Mouse (Mus musculus): Measurements from ENCODE around the gene Ntng1. TPM values are rescaled to one million over a fixed set of nuclear protein-coding genes. Genes with fewer than 3 reads are reported as not detected.

Ntng1 gene
- polyA plus RNA-seq, 1 experiment: 0.20 TPM

- no peaks in the 10 kb centered on the region for H3K36me3 ChIP-seq (ENCODE audit: control insufficient read depth, insufficient read depth, low read length)
- H3K4me1 ChIP-seq (ENCODE audit: control insufficient read depth, insufficient read depth, low read length): no peaks in the 10 kb centered on the region
- H3K27me3 ChIP-seq (ENCODE audit: control insufficient read depth, insufficient read depth, low read length): no peaks in the 10 kb centered on the region
- no peak overlapping the region for H3K27ac ChIP-seq (ENCODE audit: control insufficient read depth, insufficient read depth, low read depth, low read length)
- no peak overlapping the region for H3K4me3 ChIP-seq (ENCODE audit: control insufficient read depth, low read depth, low read length)
- TF ChIP-seq POLR2A (IDR thresholded peaks at IDR 0.05; ENCODE audit: control insufficient read depth, low read depth, low read length) (no peak), CTCF (IDR thresholded peaks at IDR 0.05; ENCODE audit: control insufficient read depth, insufficient read depth, insufficient replicate concordance, low read depth, low read length) (no peak)
Measured at GRCm38 (mm10) chr3:110136115-110136514, 7.7 kb downstream of the Ntng1 start.

- no peaks in the 10 kb centered on the region for H3K27me3 ChIP-seq (ENCODE audit: control insufficient read depth, insufficient read depth, low read length)
- H3K4me1 ChIP-seq (ENCODE audit: control insufficient read depth, insufficient read depth, low read length): no peaks in the 10 kb centered on the region; the same call in 1 of the 2 replicates
- no peaks in the 10 kb centered on the region for H3K36me3 ChIP-seq (ENCODE audit: control insufficient read depth, insufficient read depth, low read length)
- TF ChIP-seq POLR2A (IDR thresholded peaks at IDR 0.05; ENCODE audit: control insufficient read depth, low read depth, low read length) (no peak), CTCF (IDR thresholded peaks at IDR 0.05; ENCODE audit: control insufficient read depth, insufficient read depth, insufficient replicate concordance, low read depth, low read length) (no peak)
- H3K27ac ChIP-seq (ENCODE audit: control insufficient read depth, insufficient read depth, low read depth, low read length): no peak overlapping the region
- no peak overlapping the region for H3K4me3 ChIP-seq (ENCODE audit: control insufficient read depth, low read depth, low read length)
Measured at GRCm38 (mm10) chr3:110133150-110133549, 10.7 kb downstream of the Ntng1 start.

GRCm38 (mm10) chr3:110132289-110132688 is 11.5 kb downstream of the Ntng1 start:
- Histone ChIP-seq H3K27me3 (ENCODE audit: control insufficient read depth, insufficient read depth, low read length) (no peaks in the 10 kb centered on the region), H3K27ac (ENCODE audit: control insufficient read depth, insufficient read depth, low read depth, low read length) (no peak overlapping the region), H3K4me1 (ENCODE audit: control insufficient read depth, insufficient read depth, low read length) (no peaks in the 10 kb centered on the region; the same call in 1 of the 2 replicates), H3K36me3 (ENCODE audit: control insufficient read depth, insufficient read depth, low read length) (no peaks in the 10 kb centered on the region), H3K4me3 (ENCODE audit: control insufficient read depth, low read depth, low read length) (no peak overlapping the region)
- TF ChIP-seq POLR2A (IDR thresholded peaks at IDR 0.05; ENCODE audit: control insufficient read depth, low read depth, low read length) (no peak), CTCF (IDR thresholded peaks at IDR 0.05; ENCODE audit: control insufficient read depth, insufficient read depth, insufficient replicate concordance, low read depth, low read length) (no peak)

DNA sequence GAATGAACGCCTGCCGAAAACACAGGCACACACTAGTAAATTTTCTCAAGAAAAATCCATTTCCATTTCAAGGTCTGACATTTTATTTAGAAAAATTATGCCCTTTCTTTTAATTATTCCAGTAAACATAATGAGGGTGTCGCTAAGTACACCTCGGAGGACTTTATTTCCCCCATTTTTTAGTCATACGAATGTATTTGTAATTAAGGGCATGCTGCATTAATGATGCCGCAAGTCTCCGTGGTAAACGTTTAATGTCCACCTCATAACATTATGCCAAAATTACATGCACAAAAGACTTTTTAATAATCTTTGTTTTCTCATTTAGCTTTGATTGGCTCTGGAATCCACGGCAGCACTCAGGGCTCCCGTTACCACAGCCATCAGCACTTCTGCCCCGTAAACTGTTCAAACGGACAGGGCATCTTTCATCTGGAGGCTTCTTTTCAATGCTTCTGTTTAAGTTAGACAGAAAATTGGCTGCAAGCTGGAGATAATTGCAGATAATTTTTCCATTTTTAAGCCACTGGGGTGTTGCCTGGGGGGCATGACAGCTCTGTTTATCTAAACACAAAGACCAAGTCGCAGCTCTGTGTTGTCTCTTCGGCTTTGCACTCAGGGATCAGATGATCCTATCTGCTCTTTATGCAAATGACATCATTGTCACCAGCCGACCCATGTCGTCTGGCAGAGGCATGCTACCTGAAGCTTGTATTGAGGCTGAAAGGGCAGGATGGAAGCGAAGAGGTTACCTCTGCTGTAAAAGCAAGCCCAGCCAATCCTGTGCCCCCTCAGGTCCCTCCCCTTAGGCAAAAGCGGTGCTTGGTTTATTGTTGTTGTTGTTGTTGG is 12.5 kb downstream of the Ntng1 start:
- TF ChIP-seq CTCF (IDR thresholded peaks at IDR 0.05; ENCODE audit: control insufficient read depth, insufficient read depth, insufficient replicate concordance, low read depth, low read length): no peak
- TF ChIP-seq POLR2A (IDR thresholded peaks at IDR 0.05; ENCODE audit: control insufficient read depth, low read depth, low read length): no peak
- Histone ChIP-seq H3K4me3 (ENCODE audit: control insufficient read depth, low read depth, low read length) (no peak overlapping the region), H3K27ac (ENCODE audit: control insufficient read depth, insufficient read depth, low read depth, low read length) (no peak overlapping the region), H3K36me3 (ENCODE audit: control insufficient read depth, insufficient read depth, low read length) (no peaks in the 10 kb centered on the region), H3K4me1 (ENCODE audit: control insufficient read depth, insufficient read depth, low read length) (no peaks in the 10 kb centered on the region; the same call in 1 of the 2 replicates), H3K27me3 (ENCODE audit: control insufficient read depth, insufficient read depth, low read length) (no peaks in the 10 kb centered on the region)

DNA sequence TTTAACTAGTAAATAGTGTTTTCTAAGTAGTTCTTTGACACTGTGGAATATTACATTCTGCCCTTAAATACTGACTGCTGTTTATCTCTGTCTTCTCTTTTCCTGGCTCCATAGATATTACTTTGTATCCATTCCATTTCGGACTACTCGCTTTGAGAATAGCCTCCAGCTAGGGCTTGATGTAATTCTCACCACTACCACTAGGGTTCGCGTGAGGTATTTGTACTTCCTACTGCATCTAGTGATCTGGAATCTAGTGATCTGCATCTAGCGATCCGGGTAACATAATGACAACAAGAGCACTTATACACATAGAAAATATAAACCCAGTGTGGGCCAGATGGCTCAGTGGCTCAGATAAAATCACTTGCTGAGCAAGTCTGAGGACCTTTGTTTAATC is 14.2 kb downstream of the Ntng1 start:
- no peaks in the 10 kb centered on the region; the same call in 1 of the 2 replicates for H3K4me1 ChIP-seq (ENCODE audit: control insufficient read depth, insufficient read depth, low read length)
- H3K4me3 ChIP-seq (ENCODE audit: control insufficient read depth, low read depth, low read length): no peak overlapping the region
- TF ChIP-seq POLR2A (IDR thresholded peaks at IDR 0.05; ENCODE audit: control insufficient read depth, low read depth, low read length) (no peak), CTCF (IDR thresholded peaks at IDR 0.05; ENCODE audit: control insufficient read depth, insufficient read depth, insufficient replicate concordance, low read depth, low read length) (no peak)
- no peaks in the 10 kb centered on the region for H3K27me3 ChIP-seq (ENCODE audit: control insufficient read depth, insufficient read depth, low read length)
- H3K36me3 ChIP-seq (ENCODE audit: control insufficient read depth, insufficient read depth, low read length): no peaks in the 10 kb centered on the region
- H3K27ac ChIP-seq (ENCODE audit: control insufficient read depth, insufficient read depth, low read depth, low read length): no peak overlapping the region

GRCm38 (mm10) chr3:110105982-110106381 is 37.8 kb downstream of the Ntng1 start:
- Histone ChIP-seq H3K27ac (ENCODE audit: control insufficient read depth, insufficient read depth, low read depth, low read length) (no peak overlapping the region), H3K36me3 (ENCODE audit: control insufficient read depth, insufficient read depth, low read length) (no peaks in the 10 kb centered on the region), H3K4me3 (ENCODE audit: control insufficient read depth, low read depth, low read length) (no peak overlapping the region), H3K27me3 (ENCODE audit: control insufficient read depth, insufficient read depth, low read length) (no peaks in the 10 kb centered on the region), H3K4me1 (ENCODE audit: control insufficient read depth, insufficient read depth, low read length) (no peaks in the 10 kb centered on the region)
- no peak for TF ChIP-seq POLR2A (IDR thresholded peaks at IDR 0.05; ENCODE audit: control insufficient read depth, low read depth, low read length)
- no peak for TF ChIP-seq CTCF (IDR thresholded peaks at IDR 0.05; ENCODE audit: control insufficient read depth, insufficient read depth, insufficient replicate concordance, low read depth, low read length)

DNA sequence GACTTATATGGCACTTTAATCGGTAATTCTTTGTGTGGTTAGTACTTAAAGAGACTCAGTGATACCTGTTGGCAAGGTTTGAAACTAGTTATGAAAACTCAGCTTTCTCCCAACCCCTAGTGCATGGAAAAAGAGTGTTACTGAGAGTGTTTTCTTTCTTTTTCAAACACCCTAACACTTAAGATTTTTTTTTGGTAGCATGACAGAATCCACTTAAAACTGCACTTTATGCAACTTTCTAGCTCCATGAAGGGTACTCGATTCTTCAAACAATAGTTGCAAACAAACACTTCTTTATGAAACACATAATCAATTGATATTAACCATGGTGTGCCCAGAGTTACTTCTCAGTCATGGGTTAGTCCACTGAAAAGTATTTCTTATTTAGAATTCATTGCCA is 49.4 kb downstream of the Ntng1 start:
- no peaks in the 10 kb centered on the region for H3K4me1 ChIP-seq (ENCODE audit: control insufficient read depth, insufficient read depth, low read length)

More for the DNA sequence above, 49.4 kb downstream of the Ntng1 start:
- H3K27me3 ChIP-seq (ENCODE audit: control insufficient read depth, insufficient read depth, low read length): no peaks in the 10 kb centered on the region
- TF ChIP-seq POLR2A (IDR thresholded peaks at IDR 0.05; ENCODE audit: control insufficient read depth, low read depth, low read length) (no peak), CTCF (IDR thresholded peaks at IDR 0.05; ENCODE audit: control insufficient read depth, insufficient read depth, insufficient replicate concordance, low read depth, low read length) (no peak)
- H3K36me3 ChIP-seq (ENCODE audit: control insufficient read depth, insufficient read depth, low read length): no peaks in the 10 kb centered on the region
- H3K4me3 ChIP-seq (ENCODE audit: control insufficient read depth, low read depth, low read length): no peak overlapping the region
- no peak overlapping the region for H3K27ac ChIP-seq (ENCODE audit: control insufficient read depth, insufficient read depth, low read depth, low read length)

Measured in testis, adult 2 months (tissue).